Mouse (Mus musculus) small intestine, adult 2 months (tissue): Measurements from ENCODE around the gene Cacna2d1.

Source experiments
- CTCF ChIP-seq: fragments of 200-500 bp; IDR thresholded peaks from 2 replicates; pipeline ENCODE4 v1.5.1; 2012; ENCODE audit warnings: low read depth, mild to moderate bottlenecking, control low read depth, inconsistent platforms, low read length, moderate library complexity, mixed read lengths; ENCODE audit not compliant: insufficient replicate concordance, insufficient read length; ENCODE audit errors: extremely low read depth
- POLR2A ChIP-seq: fragments of 200-500 bp; IDR thresholded peaks from 2 replicates; pipeline ENCODE4 v1.6.1; 2012; ENCODE audit warnings: low read depth, mild to moderate bottlenecking, control low read depth, inconsistent platforms, low read length, moderate library complexity

- no peak for TF ChIP-seq CTCF
- no peak for TF ChIP-seq POLR2A
These were observed 94.4 kb downstream of the Cacna2d1 start for GRCm38 (mm10) chr5:16028881-16029280.
